Mouse (Mus musculus): ENCODE data around the gene 3110082J24Rik.

- TF ChIP-seq POLR2A (IDR thresholded peaks at IDR 0.05; ENCODE audit: low read depth, low read length) (no peak), CTCF (IDR thresholded peaks at IDR 0.05; ENCODE audit: extremely low read depth, insufficient read depth, insufficient read length, insufficient replicate concordance) (no peak)
These were observed 2.5 kb downstream of the 3110082J24Rik start for GRCm38 (mm10) chr5:30103340-30103739.

Measured in spleen, adult 2 months (tissue).